Mouse (Mus musculus) granulocyte monocyte progenitor cell, adult 5-6 weeks (primary cell): Measurements from ENCODE around the gene Ly6g6d. TPM values are rescaled to one million over a fixed set of nuclear protein-coding genes. Genes with fewer than 3 reads are reported as not detected.

ENCODE experiments used
- ATAC-seq: replicated peaks from 2 replicates; pipeline ENCODE4 v1.8.0; 2016; ENCODE audit warnings: mild to moderate bottlenecking, moderate TSS enrichment, inconsistent platforms; ENCODE audit not compliant: poor library complexity, severe bottlenecking
- total RNA-seq, 2 experiments: library from RNA; stranded (forward) in 1 of 2; stranded (reverse) in 1 of 2; fragments of 200-712, 200-1000 nt in 1 of 2; fragments of >200 nt in 1 of 2; fragmentation: Nextera tagmentation in 1 of 2; gene quantifications; 2 replicates each; pipeline ENCODE4 v1.2.3; 2014 to 2017

Ly6g6d gene
- total RNA-seq, 2 experiments from 2014 or later, result not detected

GRCm38 (mm10) chr17:35074097-35074496 lies 3.8 kb downstream of the Ly6g6d start:
- ATAC-seq, result peak; percentile 49

- no peak for ATAC-seq
Measured at GRCm38 (mm10) chr17:35071454-35071853, 6.4 kb downstream of the Ly6g6d start.

- no peak for ATAC-seq
Measured at GRCm38 (mm10) chr17:35070556-35071229, 7.2 kb downstream of the Ly6g6d start.

GRCm38 (mm10) chr17:35068213-35068914 lies 9.5 kb downstream of the Ly6g6d start:
- ATAC-seq, result no peak

GRCm38 (mm10) chr17:35066084-35066483 lies 11.8 kb downstream of the Ly6g6d start, which contains the start of gene Mpig6b:
Gene Mpig6b (minus strand): TSS chr17:35066184.
- no peak for ATAC-seq

- peak; percentile 36 for ATAC-seq
Measured at GRCm38 (mm10) chr17:35064951-35065947, 12.6 kb downstream of the Ly6g6d start, which contains the start of gene Ly6g6c. Gene Ly6g6c (plus strand): TSS chr17:35065388.

- no peak for ATAC-seq
Measured at GRCm38 (mm10) chr17:35064378-35064877, 13.4 kb downstream of the Ly6g6d start.

- ATAC-seq, result no peak
Measured at GRCm38 (mm10) chr17:35063466-35063865, 14.4 kb downstream of the Ly6g6d start.

- ATAC-seq, result no peak
Measured at GRCm38 (mm10) chr17:35061299-35061698, 16.6 kb downstream of the Ly6g6d start.

- ATAC-seq, result no peak
Measured at GRCm38 (mm10) chr17:35060737-35061297, 17.0 kb downstream of the Ly6g6d start.

- no peak for ATAC-seq
Measured at GRCm38 (mm10) chr17:35060071-35060470, 17.8 kb downstream of the Ly6g6d start.

- ATAC-seq, result peak; percentile 83
Measured at GRCm38 (mm10) chr17:35058911-35059892, 18.7 kb downstream of the Ly6g6d start, which contains the start of gene Ddah2. Gene Ddah2 (plus strand): TSS chr17:35059035.

- no peak for ATAC-seq
Measured at GRCm38 (mm10) chr17:35058316-35058715, 19.5 kb downstream of the Ly6g6d start.

- no peak for ATAC-seq
Measured at GRCm38 (mm10) chr17:35057090-35057489, 20.8 kb downstream of the Ly6g6d start.

- no peak for ATAC-seq
Measured at GRCm38 (mm10) chr17:35055691-35056495, 22.0 kb downstream of the Ly6g6d start.

- no peak for ATAC-seq
Measured at GRCm38 (mm10) chr17:35052271-35052798, 25.5 kb downstream of the Ly6g6d start.
